ENCODE assay signal across 20 mouse cellular contexts in genomic region chr14:28371651-28372050, GRCm38 (mm10).
DNase-seq lines count a peak whose midpoint lies in the region; ATAC-seq lines count a peak whose summit lies in the region.
"Had no signal": no experiment of that assay in that cellular context is flagged by ENCODE, and none has a peak within 500 bp of the region (broad histone marks: within the 10 kb centered on the region; RNA-seq: fewer than 3 reads in every experiment).

No protein-coding gene starts in this region.

- H3K9ac ChIP-seq in embryonic facial prominence, embryonic 13.5 days: no peak overlapping the region
- H3K9ac ChIP-seq in limb, embryonic 11.5 days (ENCODE audit: low read length): no peak overlapping the region
- no peak overlapping the region for H3K9ac ChIP-seq in limb, embryonic 15.5 days
- H3K9ac ChIP-seq in midbrain, embryonic 15.5 days: no peak overlapping the region
- H3K9ac ChIP-seq: forebrain, embryonic 13.5 days; forebrain, postnatal 0 days; heart, embryonic 13.5 days; hindbrain, embryonic 12.5 days had no signal

- 62% methylated on average over 10 of the region's 10 CpGs for WGBS in embryonic facial prominence, embryonic 10.5 days
- 26% methylated on average over 10 of the region's 10 CpGs for WGBS in embryonic facial prominence, embryonic 13.5 days
- WGBS in limb, embryonic 11.5 days: 38% methylated on average over 10 of the region's 10 CpGs
- 33% methylated on average over 10 of the region's 10 CpGs for WGBS in limb, embryonic 15.5 days
- 80% methylated on average over 10 of the region's 10 CpGs for WGBS in midbrain, embryonic 15.5 days

- peaks cover 35% of the 10 kb centered on the region for H3K27me3 ChIP-seq in embryonic facial prominence, embryonic 10.5 days (replicated peaks; ENCODE audit: low read depth, poor library complexity, severe bottlenecking)
- 0 out of 2 replicates have a peak, but pooled peaks cover 6% of the 10 kb centered on the region for H3K27me3 ChIP-seq in embryonic facial prominence, embryonic 13.5 days
- H3K27me3 ChIP-seq in limb, embryonic 11.5 days (ENCODE audit: control insufficient read depth, insufficient read depth, low read length): no peaks in the 10 kb centered on the region
- H3K27me3 ChIP-seq in limb, embryonic 15.5 days: no peaks in the 10 kb centered on the region
- H3K27me3 ChIP-seq in midbrain, embryonic 15.5 days (replicated peaks): peaks cover 44% of the 10 kb centered on the region
- H3K27me3 ChIP-seq: CH12.LX; heart, embryonic 13.5 days; Patski had no signal

- H3K4me3 ChIP-seq in embryonic facial prominence, embryonic 10.5 days: no peak overlapping the region
- H3K4me3 ChIP-seq in embryonic facial prominence, embryonic 13.5 days: no peak overlapping the region
- no peak overlapping the region for H3K4me3 ChIP-seq in limb, embryonic 11.5 days (ENCODE audit: low read depth, low read length)
- H3K4me3 ChIP-seq in limb, embryonic 15.5 days: no peak overlapping the region
- no peak overlapping the region for H3K4me3 ChIP-seq in midbrain, embryonic 15.5 days
- H3K4me3 ChIP-seq: forebrain, embryonic 13.5 days; heart, embryonic 13.5 days; hindbrain, embryonic 12.5 days had no signal

- H3K27ac ChIP-seq in embryonic facial prominence, embryonic 10.5 days (replicated peaks): 0 out of 2 replicates have a peak overlapping the region, but pooled peaks have one; percentile 24
- peak overlapping the region; percentile 71 for H3K27ac ChIP-seq in embryonic facial prominence, embryonic 13.5 days
- H3K27ac ChIP-seq in limb, embryonic 11.5 days (replicated peaks; ENCODE audit: low read depth, low read length): no peak overlapping the region
- peak overlapping the region; percentile 66; the same call in 1 of the 2 replicates for H3K27ac ChIP-seq in limb, embryonic 15.5 days
- H3K27ac ChIP-seq in midbrain, embryonic 15.5 days: no peak overlapping the region
- H3K27ac ChIP-seq: forebrain, embryonic 13.5 days; heart, embryonic 13.5 days; hindbrain, embryonic 12.5 days had no signal

- H3K4me2 ChIP-seq in embryonic facial prominence, embryonic 13.5 days: no peak overlapping the region
- no peak overlapping the region for H3K4me2 ChIP-seq in limb, embryonic 11.5 days (ENCODE audit: low read depth, severe bottlenecking)
- no peak overlapping the region for H3K4me2 ChIP-seq in limb, embryonic 15.5 days
- H3K4me2 ChIP-seq in midbrain, embryonic 15.5 days: no peak overlapping the region
- H3K4me2 ChIP-seq: forebrain, embryonic 13.5 days; heart, embryonic 13.5 days; hindbrain, embryonic 12.5 days had no signal

- H3K36me3 ChIP-seq in embryonic facial prominence, embryonic 10.5 days (replicated peaks): no peaks in the 10 kb centered on the region
- H3K36me3 ChIP-seq in embryonic facial prominence, embryonic 13.5 days: no peaks in the 10 kb centered on the region
- H3K36me3 ChIP-seq in limb, embryonic 11.5 days (ENCODE audit: control insufficient read depth, insufficient read depth, low read length): no peaks in the 10 kb centered on the region
- no peaks in the 10 kb centered on the region for H3K36me3 ChIP-seq in limb, embryonic 15.5 days
- H3K36me3 ChIP-seq in midbrain, embryonic 15.5 days (replicated peaks): no peaks in the 10 kb centered on the region
- H3K36me3 ChIP-seq: heart, embryonic 13.5 days; hindbrain, embryonic 12.5 days had no signal

- H3K4me1 ChIP-seq in embryonic facial prominence, embryonic 10.5 days: peaks cover 42% of the 10 kb centered on the region
- H3K4me1 ChIP-seq in embryonic facial prominence, embryonic 13.5 days: peaks cover 51% of the 10 kb centered on the region
- peaks cover 14% of the 10 kb centered on the region for H3K4me1 ChIP-seq in limb, embryonic 11.5 days (ENCODE audit: control insufficient read depth, insufficient read depth, low read length)
- H3K4me1 ChIP-seq in limb, embryonic 15.5 days: peaks cover 20% of the 10 kb centered on the region
- H3K4me1 ChIP-seq in midbrain, embryonic 15.5 days: peaks cover 16% of the 10 kb centered on the region

- ATAC-seq in embryonic facial prominence, embryonic 13.5 days (ENCODE audit: insufficient number of reproducible peaks, insufficient read depth, low FRiP score, low TSS enrichment, low read depth): no peak
- no peak for ATAC-seq in limb, embryonic 11.5 days (ENCODE audit: insufficient number of reproducible peaks, low FRiP score, low TSS enrichment, low read depth)
- ATAC-seq in limb, embryonic 15.5 days (ENCODE audit: insufficient number of reproducible peaks, low FRiP score, low TSS enrichment, low read depth): no peak
- ATAC-seq in midbrain, embryonic 15.5 days (replicated peaks): no peak
- ATAC-seq: forebrain, embryonic 13.5 days; forebrain, postnatal 0 days; hindbrain, embryonic 16.5 days; inflammation-experienced regulatory T-cells, adult 6 months; Patski had no signal

- H3K9me3 ChIP-seq in embryonic facial prominence, embryonic 10.5 days: no peaks in the 10 kb centered on the region
- H3K9me3 ChIP-seq in embryonic facial prominence, embryonic 13.5 days: no peaks in the 10 kb centered on the region
- no peaks in the 10 kb centered on the region for H3K9me3 ChIP-seq in limb, embryonic 11.5 days (ENCODE audit: control insufficient read depth, low read length)
- H3K9me3 ChIP-seq in limb, embryonic 15.5 days: no peaks in the 10 kb centered on the region
- H3K9me3 ChIP-seq in midbrain, embryonic 15.5 days: no peaks in the 10 kb centered on the region
- H3K9me3 ChIP-seq: forebrain, embryonic 13.5 days; heart, embryonic 13.5 days; hindbrain, embryonic 12.5 days had no signal

- DNase-seq in embryonic facial prominence, embryonic 10.5 days (ENCODE audit: low spot score): no peak
- peak; percentile 43 for DNase-seq in limb, embryonic 11.5 days (ENCODE audit: low spot score)
- no peak for DNase-seq in cerebellum, postnatal 25 days
- DNase-seq: adrenal gland, adult 2 months; adrenal gland, postnatal 25 days; cerebellum, adult 8-10 months; cerebellum, postnatal 14 days; forebrain, postnatal 0 days; gastrocnemius, postnatal 14 days; heart, postnatal 4 days had no signal

Comparison
In these comparisons a context has a peak if more than half of its experiments do, and no peak if none do; other contexts are left out.
1. H3K27ac ChIP-seq: peak in embryonic facial prominence, embryonic 10.5 days (single experiment), embryonic facial prominence, embryonic 13.5 days (single experiment) and limb, embryonic 15.5 days (single experiment); none in limb, embryonic 11.5 days (single experiment) and midbrain, embryonic 15.5 days (single experiment).